Mouse (Mus musculus): ENCODE measurements around the gene Pde11a.

Pde11a gene

DNA sequence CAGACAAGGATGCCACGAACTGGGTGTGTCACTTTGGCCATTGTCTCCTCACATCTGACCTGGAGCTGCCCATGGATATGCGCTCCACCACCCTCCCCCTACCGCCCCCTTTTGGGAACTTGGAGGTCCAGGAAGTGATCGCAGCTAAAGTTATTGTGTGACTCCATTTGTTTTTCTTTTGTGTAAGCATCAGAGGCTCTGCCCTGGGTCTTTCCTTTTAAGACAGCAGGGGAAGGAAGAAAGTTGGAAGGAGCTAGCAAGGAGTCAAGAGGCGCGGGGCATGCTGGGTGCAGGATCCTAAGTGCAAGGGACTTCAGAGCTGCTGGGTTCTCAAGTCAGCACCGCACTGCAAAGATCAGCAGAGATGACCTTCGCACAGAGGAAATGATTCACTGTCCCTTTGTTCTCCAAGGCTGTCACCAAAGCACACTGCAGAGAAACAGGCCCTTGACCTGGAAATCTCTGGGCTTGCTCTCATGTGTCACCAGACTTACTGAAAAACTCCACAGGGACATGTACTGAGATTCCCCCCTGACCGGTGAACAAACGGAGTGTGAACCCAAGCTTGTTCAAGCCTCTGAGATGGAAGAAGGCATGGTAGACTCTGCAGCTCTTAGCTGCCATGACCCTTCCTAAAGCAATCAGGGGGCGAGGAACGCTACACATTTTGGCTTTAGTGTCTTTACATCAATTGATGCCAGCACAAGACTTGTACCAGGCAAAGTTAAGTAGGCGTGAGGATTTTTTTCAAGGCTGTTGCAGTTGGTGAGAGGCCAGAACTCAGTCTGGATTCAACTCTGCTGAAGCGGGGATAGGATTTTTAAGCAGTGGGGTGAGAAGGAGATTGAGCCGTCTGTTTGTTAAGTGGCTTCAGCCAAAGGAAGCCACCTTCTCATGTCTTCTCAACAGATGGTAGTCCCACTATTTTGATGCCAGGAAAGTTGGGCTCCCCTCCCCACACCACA is 377.9 kb downstream of the Pde11a start:
- DNase-seq (ENCODE audit: low read depth, low spot score): no peak

- no peak for DNase-seq (ENCODE audit: low read depth, low spot score)
Measured at GRCm38 (mm10) chr2:75959850-75960365, 378.7 kb downstream of the Pde11a start.

DNA sequence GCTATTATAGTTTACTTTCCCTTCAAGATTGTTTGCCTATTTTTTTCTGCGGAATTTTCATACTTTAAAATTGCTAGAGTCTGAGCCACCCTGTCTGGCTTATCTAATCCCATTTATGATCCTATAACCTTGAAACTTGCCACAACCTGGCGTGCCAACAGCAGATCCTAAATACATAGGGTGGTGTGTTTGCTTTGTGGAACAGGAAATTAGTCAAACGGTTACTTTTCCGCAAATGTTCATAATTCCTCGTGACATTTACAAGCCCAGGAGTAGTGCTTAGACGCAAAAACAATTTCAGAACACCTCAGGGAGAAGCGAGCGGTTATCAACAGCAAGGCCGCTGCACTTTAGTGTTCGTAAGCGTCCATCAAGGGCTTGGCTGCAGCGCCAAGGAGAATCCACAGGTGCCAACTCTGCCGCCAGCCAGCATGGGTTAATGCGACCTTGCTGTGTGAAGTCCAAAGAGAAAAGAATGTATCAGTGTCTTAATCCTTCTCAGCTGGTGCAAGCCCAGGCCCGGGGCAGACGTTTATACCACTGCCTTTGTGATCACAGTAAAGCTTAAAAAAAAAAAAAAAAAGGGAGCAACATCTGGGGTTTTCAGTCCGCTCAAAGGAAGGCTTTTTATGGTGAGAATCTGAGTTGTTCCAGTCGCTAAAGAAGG is 379.3 kb downstream of the Pde11a start:
- no peak for DNase-seq (ENCODE audit: low read depth, low spot score)

DNA sequence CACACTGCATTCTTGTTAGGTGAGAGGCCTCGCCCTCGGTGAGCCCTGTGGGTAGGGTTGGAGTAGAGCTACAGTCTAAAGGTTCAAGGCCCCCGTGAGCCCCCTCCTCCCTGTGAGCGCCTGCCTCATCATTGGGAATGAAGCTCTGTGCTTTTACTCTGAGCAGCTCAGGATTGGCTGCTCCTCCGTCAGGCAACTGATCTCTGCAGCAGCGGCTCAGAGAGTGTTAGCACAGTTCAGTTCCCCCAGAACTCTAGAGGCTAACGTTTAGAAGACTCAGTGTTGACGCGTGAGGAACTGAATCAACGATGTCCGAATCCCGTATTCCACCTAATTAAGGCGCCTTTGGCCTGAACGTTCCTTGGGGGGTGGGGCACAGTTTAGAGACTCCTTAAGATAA is 382.9 kb downstream of the Pde11a start:
- DNase-seq (ENCODE audit: low read depth, low spot score): no peak

GRCm38 (mm10) chr2:75953320-75953719 is 385.3 kb downstream of the Pde11a start:
- DNase-seq (ENCODE audit: low read depth, low spot score): no peak

- DNase-seq (ENCODE audit: low read depth, low spot score): no peak
Measured at GRCm38 (mm10) chr2:75950685-75951084, 387.9 kb downstream of the Pde11a start.

Measured in CD4-positive helper T cell, adult 2 months (primary cell).